ENCODE assay signal across 21 mouse cellular contexts in genomic region chr19:10391028-10391427, GRCm38 (mm10). TPM values are rescaled to one million over a fixed set of nuclear protein-coding genes. Genes with fewer than 3 reads are reported as not detected.
A peak's percentile ranks its signal among the peaks of the same experiment; 100 is the strongest.
DNase-seq lines count a peak whose midpoint lies in the region; ATAC-seq and TF ChIP-seq lines count a peak whose summit lies in the region.
"Had no signal": no experiment of that assay in that cellular context is flagged by ENCODE, and none has a peak within 500 bp of the region (broad histone marks: within the 10 kb centered on the region; RNA-seq: fewer than 3 reads in every experiment).

No protein-coding gene starts in this region.

- no peak for ATAC-seq in forebrain, postnatal 0 days
- no peak for ATAC-seq in midbrain, embryonic 13.5 days
- no peak for ATAC-seq in midbrain, embryonic 11.5 days (ENCODE audit: low FRiP score)

- 38% methylated on average over 7 of the region's 7 CpGs for WGBS in cerebellum, adult 2 months
- 77% methylated on average over 7 of the region's 7 CpGs for WGBS in forebrain, postnatal 0 days
- WGBS in forebrain, embryonic 10.5 days, result 89% methylated on average over 7 of the region's 7 CpGs
- WGBS in midbrain, embryonic 13.5 days, result 77% methylated on average over 7 of the region's 7 CpGs
- WGBS in midbrain, embryonic 11.5 days, result 78% methylated on average over 7 of the region's 7 CpGs
- 84% methylated on average over 7 of the region's 7 CpGs for WGBS in kidney, adult 2 months

- TF ChIP-seq CTCF in cerebellum, adult 2 months (IDR thresholded peaks at IDR 0.05; ENCODE audit: borderline replicate concordance, insufficient read depth, low read depth, low read length), result no peak
- TF ChIP-seq CTCF in forebrain, postnatal 0 days (IDR thresholded peaks at IDR 0.05; ENCODE audit: low read depth), result no peak
- TF ChIP-seq CTCF in kidney, adult 2 months (conservative IDR thresholded peaks at IDR 0.05; ENCODE audit: insufficient read depth, insufficient read length, low read depth, low read length), result no peak

- H3K27me3 ChIP-seq in cerebellum, adult 2 months (ENCODE audit: control insufficient read depth, insufficient read depth, low read length), result no peaks in the 10 kb centered on the region
- H3K27me3 ChIP-seq in forebrain, postnatal 0 days (ENCODE audit: insufficient read depth, low read length), result no peaks in the 10 kb centered on the region
- H3K27me3 ChIP-seq in forebrain, embryonic 10.5 days (ENCODE audit: poor library complexity, severe bottlenecking), result peaks cover 56% of the 10 kb centered on the region
- H3K27me3 ChIP-seq in midbrain, embryonic 13.5 days, result peaks cover 23% of the 10 kb centered on the region; the same call in 1 of the 2 replicates
- H3K27me3 ChIP-seq in midbrain, embryonic 11.5 days (ENCODE audit: control insufficient read depth, insufficient read depth, low read length), result peaks cover 9% of the 10 kb centered on the region
- H3K27me3 ChIP-seq in kidney, adult 2 months (replicated peaks; ENCODE audit: control insufficient read depth, insufficient read depth, low read length), result no peaks in the 10 kb centered on the region; the same call in 1 of the 2 replicates

- peak in 1 of 2 experiments; percentile 38 for DNase-seq in cerebellum, adult 2 months
- DNase-seq in cerebellum, postnatal 10 days, result no peak
- no peak for DNase-seq in forebrain, postnatal 0 days
- DNase-seq in forebrain, embryonic 10.5 days (ENCODE audit: extremely low spot score, low spot score), result no peak
- DNase-seq in midbrain, embryonic 11.5 days (ENCODE audit: low spot score, missing footprints), result no peak
- no peak for DNase-seq in thymus, postnatal 25 days
- DNase-seq in kidney, adult 2 months, result no peak
- DNase-seq: adrenal gland, adult 2 months; gastrocnemius, postnatal 25 days; heart, postnatal 14 days; layer of hippocampus, postnatal 36 days; lung, embryonic 14.5 days; lung, postnatal 4 days; thymus, postnatal 4 days had no signal

- H3K4me3 ChIP-seq in cerebellum, adult 2 months (replicated peaks; ENCODE audit: insufficient read depth, low read depth, low read length), result peak overlapping the region; percentile 4
- peak overlapping the region; percentile 83 for H3K4me3 ChIP-seq in forebrain, postnatal 0 days (ENCODE audit: low read depth, low read length)
- H3K4me3 ChIP-seq in forebrain, embryonic 10.5 days, result no peak overlapping the region; the same call in 1 of the 2 replicates
- H3K4me3 ChIP-seq in midbrain, embryonic 13.5 days (replicated peaks), result peak overlapping the region; percentile 72; the same call in 1 of the 2 replicates
- H3K4me3 ChIP-seq in midbrain, embryonic 11.5 days (ENCODE audit: low read depth, low read length), result no peak overlapping the region
- H3K4me3 ChIP-seq in kidney, adult 2 months (ENCODE audit: insufficient read depth, low read depth, low read length), result no peak overlapping the region
- H3K4me3 ChIP-seq: heart, embryonic 10.5 days had no signal

- peaks cover 39% of the 10 kb centered on the region for H3K4me1 ChIP-seq in cerebellum, adult 2 months (ENCODE audit: control insufficient read depth, insufficient read depth, low read length)
- peaks cover 4% of the 10 kb centered on the region for H3K4me1 ChIP-seq in forebrain, postnatal 0 days (ENCODE audit: insufficient read depth)
- H3K4me1 ChIP-seq in forebrain, embryonic 10.5 days, result peaks cover 61% of the 10 kb centered on the region
- peaks cover 61% of the 10 kb centered on the region for H3K4me1 ChIP-seq in midbrain, embryonic 13.5 days (replicated peaks)
- H3K4me1 ChIP-seq in midbrain, embryonic 11.5 days (ENCODE audit: control insufficient read depth, insufficient read depth, low read length), result peaks cover 14% of the 10 kb centered on the region
- H3K4me1 ChIP-seq in kidney, adult 2 months (ENCODE audit: control insufficient read depth, insufficient read depth, low read length), result no peaks in the 10 kb centered on the region

- 0 out of 2 replicates have a peak overlapping the region, but pooled peaks have one; percentile 4 for H3K27ac ChIP-seq in cerebellum, adult 2 months (ENCODE audit: insufficient read depth, low read length)
- H3K27ac ChIP-seq in forebrain, postnatal 0 days (ENCODE audit: low read depth, low read length), result no peak overlapping the region
- H3K27ac ChIP-seq in forebrain, embryonic 10.5 days, result no peak overlapping the region
- no peak overlapping the region for H3K27ac ChIP-seq in midbrain, embryonic 13.5 days
- no peak overlapping the region for H3K27ac ChIP-seq in midbrain, embryonic 11.5 days (ENCODE audit: low read depth, low read length)
- no peak overlapping the region for H3K27ac ChIP-seq in kidney, adult 2 months (ENCODE audit: insufficient read depth, low read depth, low read length)
- H3K27ac ChIP-seq: embryonic facial prominence, embryonic 10.5 days; heart, embryonic 10.5 days; stomach, postnatal 0 days had no signal

- H3K9me3 ChIP-seq in forebrain, postnatal 0 days (ENCODE audit: low read length), result no peaks in the 10 kb centered on the region
- H3K9me3 ChIP-seq in forebrain, embryonic 10.5 days, result no peaks in the 10 kb centered on the region
- no peaks in the 10 kb centered on the region for H3K9me3 ChIP-seq in midbrain, embryonic 13.5 days
- no peaks in the 10 kb centered on the region for H3K9me3 ChIP-seq in midbrain, embryonic 11.5 days (ENCODE audit: control insufficient read depth, low read length)
- H3K9me3 ChIP-seq: embryonic facial prominence, embryonic 10.5 days; heart, embryonic 10.5 days had no signal

- no peak overlapping the region for H3K9ac ChIP-seq in forebrain, postnatal 0 days
- no peak overlapping the region for H3K9ac ChIP-seq in midbrain, embryonic 13.5 days (replicated peaks)
- no peak overlapping the region for H3K9ac ChIP-seq in midbrain, embryonic 11.5 days (ENCODE audit: low read length)
- H3K9ac ChIP-seq: lung, embryonic 14.5 days had no signal

- peak overlapping the region; percentile 70 for H3K4me2 ChIP-seq in forebrain, postnatal 0 days (ENCODE audit: low read depth)
- peak overlapping the region; percentile 79 for H3K4me2 ChIP-seq in midbrain, embryonic 13.5 days (replicated peaks)
- H3K4me2 ChIP-seq in midbrain, embryonic 11.5 days, result no peak overlapping the region

- no peak for TF ChIP-seq POLR2A in cerebellum, adult 2 months (IDR thresholded peaks at IDR 0.05; ENCODE audit: borderline replicate concordance, insufficient read depth, low read length)
- no peak for TF ChIP-seq POLR2A in kidney, adult 2 months (IDR thresholded peaks at IDR 0.05; ENCODE audit: low read depth, low read length)

- no peaks in the 10 kb centered on the region for H3K36me3 ChIP-seq in forebrain, postnatal 0 days (ENCODE audit: insufficient read depth)
- H3K36me3 ChIP-seq in forebrain, embryonic 10.5 days (replicated peaks), result no peaks in the 10 kb centered on the region
- no peaks in the 10 kb centered on the region for H3K36me3 ChIP-seq in midbrain, embryonic 13.5 days
- H3K36me3 ChIP-seq in midbrain, embryonic 11.5 days (ENCODE audit: control insufficient read depth, insufficient read depth, low read length), result no peaks in the 10 kb centered on the region
- H3K36me3 ChIP-seq in kidney, adult 2 months (ENCODE audit: control insufficient read depth, insufficient read depth, low read length), result no peaks in the 10 kb centered on the region
- H3K36me3 ChIP-seq: embryonic facial prominence, embryonic 10.5 days; heart, embryonic 10.5 days had no signal

RNA-seq across cellular contexts. Expression of gene Syt7, which starts 2.1 kb away (rescaled TPM):
- polyA plus RNA-seq in cerebellum, adult 2 months (2012; rRNA removed), result 173 and 187 TPM in 2 replicates
- 91.6 and 110 TPM in 2 replicates for total RNA-seq in forebrain, postnatal 0 days (2014; rRNA removed)
- polyA plus RNA-seq in forebrain, postnatal 0 days (2015; fragmentation: Nextera tagmentation; extraction: Ambion mirVana), result 14.9 and 19.2 TPM in 2 replicates
- 0.77 and 2.6 TPM in 2 replicates for polyA plus RNA-seq in forebrain, embryonic 10.5 days (2016; fragmentation: Nextera tagmentation; extraction: Ambion mirVana)
- polyA plus RNA-seq in midbrain, embryonic 13.5 days (2015; fragmentation: Nextera tagmentation; extraction: Ambion mirVana), result 8.2 and 8.8 TPM in 2 replicates
- polyA plus RNA-seq in midbrain, embryonic 11.5 days (2014; fragmentation: Nextera tagmentation; extraction: Ambion mirVana), result 3.0 and 3.9 TPM in 2 replicates
- polyA plus RNA-seq in kidney, adult 2 months (2012; rRNA removed), result 4.0 and 4.6 TPM in 2 replicates
- total RNA-seq: MEL; monocyte, adult 5-6 weeks; neutrophil, adult 5-6 weeks had no signal

Comparison
In these comparisons a context has a peak if more than half of its experiments do, and no peak if none do; other contexts are left out.
1. H3K4me3 ChIP-seq: peak in cerebellum, adult 2 months (single experiment), forebrain, postnatal 0 days (single experiment) and midbrain, embryonic 13.5 days (single experiment); none in forebrain, embryonic 10.5 days (single experiment), midbrain, embryonic 11.5 days (single experiment) and kidney, adult 2 months (single experiment).